Mouse (Mus musculus): ENCODE data around the gene Gsdma2.

DNA sequence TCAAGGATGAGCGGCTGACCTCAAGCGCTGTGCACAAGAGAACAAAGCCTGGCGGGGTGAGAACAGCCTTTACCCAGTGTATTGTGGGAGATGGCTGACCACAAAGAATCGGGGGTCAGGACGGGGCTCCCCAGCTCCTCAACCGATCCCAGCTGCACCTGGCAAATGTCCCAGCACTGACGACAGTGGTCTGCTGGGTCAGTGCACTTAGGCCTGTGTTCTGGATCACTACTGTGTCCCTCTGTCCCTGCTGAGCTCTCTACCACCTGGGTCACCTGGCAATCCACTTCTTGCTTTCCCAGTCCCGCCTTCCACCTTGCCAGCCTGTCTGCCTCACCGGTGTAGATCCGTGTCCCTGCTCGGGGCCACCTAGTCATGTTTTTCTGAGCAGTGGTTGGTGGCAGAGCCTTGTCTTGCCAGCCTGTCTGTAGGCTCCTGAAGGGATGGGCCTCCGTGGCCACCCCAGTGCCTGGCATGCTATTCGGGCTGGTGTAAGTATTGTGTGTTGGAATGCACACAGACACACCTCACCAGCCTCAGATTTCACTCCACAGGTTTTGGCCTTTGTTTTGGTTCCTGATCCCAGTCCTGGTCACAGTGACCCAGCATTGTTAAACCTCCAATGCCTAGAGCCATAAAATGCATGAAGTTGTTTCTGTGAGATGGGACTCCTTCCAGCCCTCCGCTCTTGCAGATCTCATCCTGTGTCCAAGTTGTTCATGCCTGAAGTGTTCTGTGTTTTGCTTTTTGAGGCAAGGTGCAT, 50.1 kb downstream of the Gsdma2 start:
- TF ChIP-seq GABPA (IDR thresholded peaks at IDR 0.05; ENCODE audit: low read depth, low read length) = no peak
- TF ChIP-seq CTCF (IDR thresholded peaks at IDR 0.05 in 2 of 3, conservative IDR thresholded peaks at IDR 0.05 in 1 of 3; ENCODE audit: control insufficient read depth in 1 of 3, insufficient read depth in 1 of 3, low read depth in 2 of 3, low read length in 3 of 3, poor library complexity in 1 of 3, severe bottlenecking in 1 of 3) = no peak
- no peak for TF ChIP-seq EP300 (IDR thresholded peaks at IDR 0.05; ENCODE audit: low read depth in 1 of 2, low read length in 2 of 2)
- no peak for TF ChIP-seq JUND (IDR thresholded peaks at IDR 0.05; ENCODE audit: low read depth, low read length)
- TF ChIP-seq TAL1 (IDR thresholded peaks at IDR 0.05; ENCODE audit: low read length) = no peak
- no peak for TF ChIP-seq UBTF (IDR thresholded peaks at IDR 0.05; ENCODE audit: borderline replicate concordance, insufficient read depth, low read depth, low read length)
- TF ChIP-seq NRF1 (IDR thresholded peaks at IDR 0.05; ENCODE audit: insufficient read depth, low read depth, low read length, poor library complexity, severe bottlenecking) = no peak
- peak in 1 of 2 experiments; percentile 37; a peak in 1 of 4 replicates for TF ChIP-seq POLR2A (IDR thresholded peaks at IDR 0.05; ENCODE audit: control insufficient read depth in 1 of 2, insufficient read depth in 1 of 2, low read depth in 1 of 2, low read length in 2 of 2, poor library complexity in 1 of 2)
- TF ChIP-seq RAD21 (IDR thresholded peaks at IDR 0.05; ENCODE audit: low read depth, low read length) = no peak
- no peak for TF ChIP-seq GATA1 (IDR thresholded peaks at IDR 0.05; ENCODE audit: low read depth, low read length)
